Mouse (Mus musculus) spleen, postnatal 14 days (tissue): ENCODE measurements around the gene Uba52.

ENCODE experiments used
- DNase-seq, 2 experiments: peaks; one replicate each; pipeline ENCODE4 v3.0.0; 2021 to 2022; ENCODE audit warnings: low spot score in 2 of 2

Gene Uba52

GRCm38 (mm10) chr8:70504291-70504716 lies 6.3 kb downstream of the Uba52 start:
- no peak for DNase-seq

GRCm38 (mm10) chr8:70503062-70503750 lies 7.4 kb downstream of the Uba52 start:
- peak; percentile 49 to 60 for DNase-seq

GRCm38 (mm10) chr8:70502540-70502939 lies 8.1 kb downstream of the Uba52 start:
- DNase-seq: no peak

DNA sequence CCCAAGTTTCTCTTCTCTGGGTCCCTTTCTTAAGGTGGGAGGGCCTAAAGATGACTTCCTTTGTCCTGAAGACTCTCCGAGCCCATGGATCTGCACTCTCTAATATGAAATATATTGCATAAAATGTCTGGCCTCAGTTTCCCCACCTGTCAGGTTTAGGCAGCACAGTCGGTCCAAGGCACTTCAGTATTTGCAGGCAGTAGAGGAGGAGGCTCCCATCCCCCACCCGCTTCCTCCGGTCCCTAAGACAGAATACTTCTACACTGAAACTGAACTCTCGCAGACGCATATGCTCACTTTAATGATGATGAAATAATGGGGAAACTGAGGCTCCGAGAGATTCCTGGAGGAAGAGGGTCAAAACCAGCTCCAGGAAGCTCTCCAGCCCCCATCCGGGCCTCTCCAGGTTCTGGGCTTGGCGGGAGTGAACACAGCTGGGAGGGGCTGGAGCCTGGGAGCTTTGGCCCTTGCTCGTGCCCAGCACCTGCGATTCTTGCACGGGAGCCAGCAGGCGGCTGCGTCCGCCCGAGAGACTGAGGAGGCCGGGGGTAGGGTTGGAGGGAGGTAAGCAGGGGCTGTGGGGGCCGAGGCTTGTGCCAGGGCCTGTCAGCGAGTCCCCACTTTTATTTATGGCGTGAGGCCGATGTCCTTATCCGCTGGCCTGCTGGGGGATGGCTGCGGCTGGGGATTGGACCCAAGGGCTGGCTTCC lies 8.6 kb downstream of the Uba52 start:
- DNase-seq: no peak

- DNase-seq: peak in 1 of 2 experiments; percentile 42
These were observed 10.0 kb downstream of the Uba52 start for GRCm38 (mm10) chr8:70500386-70501301.

DNA sequence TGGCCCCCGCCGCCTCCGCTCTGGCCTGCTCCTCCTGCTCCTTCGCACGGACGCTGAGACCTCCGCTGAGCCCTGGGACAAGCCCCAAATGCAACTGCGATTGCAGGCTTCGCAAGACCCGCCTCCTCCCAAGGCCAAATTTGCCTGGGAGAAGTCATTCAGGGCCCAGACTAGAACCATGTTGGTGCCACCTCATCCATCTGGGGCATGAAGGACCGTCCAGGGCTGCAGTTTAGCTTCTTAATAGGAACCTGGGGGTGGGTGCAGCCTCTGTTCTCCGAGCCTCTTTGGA lies 14.9 kb downstream of the Uba52 start:
- DNase-seq: no peak

DNA sequence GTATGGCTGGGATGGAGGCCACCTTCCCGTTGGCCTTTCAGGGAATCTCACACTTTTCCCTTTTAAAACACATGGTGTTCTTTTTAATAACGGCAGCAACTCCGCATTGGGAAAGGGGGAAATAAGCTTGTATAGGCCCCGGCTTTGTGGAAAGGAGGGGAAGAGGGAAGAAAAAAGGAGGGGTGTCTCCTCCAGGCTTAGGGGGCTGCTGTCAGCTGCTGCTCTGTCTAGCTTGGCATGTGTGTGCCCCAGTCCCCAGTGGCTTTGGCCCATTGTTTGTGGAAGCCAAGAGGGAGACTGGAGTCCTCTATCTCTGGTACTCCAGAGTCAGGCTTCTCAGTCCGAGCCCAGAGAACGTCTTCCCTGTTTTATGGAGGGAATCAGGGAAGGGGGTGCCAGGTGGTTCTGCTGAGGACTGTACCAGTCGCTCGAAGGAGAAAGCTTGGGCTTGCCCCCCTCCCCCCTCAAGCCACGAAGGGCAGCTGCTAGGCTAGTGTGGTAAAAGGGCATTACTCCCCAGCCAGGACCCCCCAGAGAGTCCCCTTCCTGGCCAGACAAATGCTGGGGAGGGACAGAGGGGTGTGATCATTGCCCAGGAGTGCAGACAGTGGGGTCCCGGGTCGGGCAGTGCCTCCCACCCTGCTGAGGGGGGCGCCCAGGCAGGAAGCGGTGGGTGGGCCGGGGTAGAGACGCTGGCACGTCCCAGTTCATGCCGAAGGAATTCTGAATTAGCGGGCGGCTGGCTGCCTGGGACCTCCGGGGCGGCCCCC lies 15.4 kb downstream of the Uba52 start:
- no peak for DNase-seq

GRCm38 (mm10) chr8:70494416-70494945 lies 16.1 kb downstream of the Uba52 start:
- DNase-seq: no peak

GRCm38 (mm10) chr8:70493692-70494415 lies 16.7 kb downstream of the Uba52 start:
- no peak for DNase-seq

DNA sequence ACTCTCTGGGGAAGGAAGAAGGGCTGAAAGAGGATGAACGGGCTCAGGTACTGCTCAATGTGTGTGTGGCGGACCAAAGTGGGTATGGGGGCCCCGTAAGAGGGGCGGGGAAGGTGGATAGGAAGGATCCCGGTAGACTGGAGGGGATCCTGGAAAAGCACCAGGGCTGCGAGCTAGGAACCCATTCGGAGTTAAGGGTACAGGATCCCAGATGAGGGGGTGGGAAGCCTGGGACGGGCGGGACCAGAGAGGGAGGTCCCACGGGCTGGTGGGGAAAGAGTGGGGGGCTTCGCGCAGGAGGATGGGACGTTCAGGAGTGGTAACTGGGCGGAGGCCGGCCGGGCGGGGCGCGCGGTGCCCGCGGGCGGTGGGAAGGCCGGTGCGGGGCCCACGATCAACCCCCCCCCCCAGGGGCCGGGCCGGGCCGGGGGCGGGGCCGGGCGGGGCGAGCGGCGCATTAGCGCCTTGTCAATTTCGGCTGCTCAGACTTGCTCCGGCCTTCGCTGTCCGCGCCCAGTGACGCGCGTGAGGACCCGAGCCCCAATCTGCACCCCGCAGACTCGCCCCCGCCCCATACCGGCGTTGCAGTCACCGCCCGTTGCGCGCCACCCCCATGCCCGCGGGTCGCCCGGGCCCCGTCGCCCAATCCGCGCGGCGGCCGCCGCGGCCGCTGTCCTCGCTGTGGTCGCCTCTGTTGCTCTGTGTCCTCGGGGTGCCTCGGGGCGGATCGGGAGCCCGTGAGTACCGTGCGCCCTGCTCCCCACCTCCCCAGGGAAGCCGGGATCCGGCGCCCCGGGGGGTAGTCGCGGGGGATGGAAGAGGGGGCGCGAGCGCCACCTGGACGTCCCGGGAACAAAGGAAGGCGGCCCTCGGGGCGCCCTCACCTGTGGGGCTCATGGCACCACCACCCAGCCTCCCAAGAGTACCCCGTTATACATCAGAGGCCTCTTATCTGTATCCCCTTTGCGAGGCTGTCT lies 17.6 kb downstream of the Uba52 start, which contains the start of gene Crlf1:
TSS of gene Crlf1 (plus strand) at position 495 of the 977 bp plus-strand sequence.
- no peak for DNase-seq

- no peak for DNase-seq
These were observed 19.6 kb downstream of the Uba52 start for GRCm38 (mm10) chr8:70490880-70491495.

DNA sequence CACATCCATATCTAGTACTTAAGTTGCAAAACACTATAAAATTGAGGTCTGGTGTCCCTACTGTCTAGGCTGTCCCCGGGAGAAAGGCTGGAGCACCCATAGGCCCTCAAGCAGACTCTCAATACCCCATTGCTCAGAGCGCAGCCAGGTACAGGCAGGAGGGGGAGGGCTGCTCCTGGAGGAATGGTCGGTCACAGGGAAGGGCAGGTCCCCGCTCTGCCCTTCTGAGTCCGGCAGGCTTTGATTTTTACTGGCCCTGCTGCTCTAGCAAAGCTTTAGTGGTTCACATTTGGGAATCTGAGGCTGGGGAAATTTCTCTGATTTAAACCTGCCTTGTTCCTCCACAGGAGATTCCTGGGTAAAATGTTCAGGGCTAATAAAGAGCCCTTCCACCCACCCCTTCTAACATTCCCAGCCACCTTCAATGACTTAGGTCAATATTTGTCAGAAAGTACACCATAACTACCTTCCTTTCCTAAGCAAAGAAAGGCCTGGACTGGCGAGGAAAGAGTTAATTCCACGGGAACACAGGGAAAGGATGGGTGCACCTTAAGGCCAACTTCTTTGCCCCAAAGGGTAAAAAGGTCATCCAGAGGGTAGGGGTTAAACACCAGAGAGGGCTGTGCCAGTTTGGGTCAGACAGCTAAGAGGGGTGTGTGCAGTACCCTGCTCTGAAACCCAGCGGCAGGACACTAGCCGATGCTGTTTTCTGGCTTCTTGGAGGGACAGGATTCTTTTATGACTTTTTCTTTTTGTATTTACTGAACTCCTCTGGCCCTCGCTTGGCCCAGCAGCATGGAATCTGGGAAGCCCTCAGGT lies 20.3 kb downstream of the Uba52 start:
- DNase-seq: no peak

GRCm38 (mm10) chr8:70489576-70489975 lies 21.0 kb downstream of the Uba52 start:
- DNase-seq: no peak

GRCm38 (mm10) chr8:70488931-70489470 lies 21.6 kb downstream of the Uba52 start:
- no peak for DNase-seq

GRCm38 (mm10) chr8:70487993-70488796 lies 22.4 kb downstream of the Uba52 start:
- DNase-seq: no peak

GRCm38 (mm10) chr8:70486941-70487520 lies 23.6 kb downstream of the Uba52 start, which contains the start of gene Tmem59l:
Gene Tmem59l (minus strand): TSS chr8:70487358.
- DNase-seq: no peak
